Mouse (Mus musculus): ENCODE measurements around the gene Fcgr2b. TPM values are rescaled to one million over a fixed set of nuclear protein-coding genes. Genes with fewer than 3 reads are reported as not detected.

The Fcgr2b gene
- polyA plus RNA-seq, 1 experiment: not detected

GRCm38 (mm10) chr1:170932043-170932442 is 44.3 kb downstream of the Fcgr2b start:
- no peak overlapping the region for H3K27ac ChIP-seq (ENCODE audit: insufficient read depth, low read length)
- no peak overlapping the region for H3K9ac ChIP-seq (ENCODE audit: low read depth, poor library complexity, severe bottlenecking)
- H3K9me3 ChIP-seq (replicated peaks; ENCODE audit: control insufficient read depth, insufficient read depth, low read length, poor library complexity, severe bottlenecking): 0 out of 2 replicates have a peak, but pooled peaks cover 4% of the 10 kb centered on the region
- H3K27me3 ChIP-seq (ENCODE audit: control insufficient read depth, insufficient read depth, low read length, poor library complexity, severe bottlenecking): no peaks in the 10 kb centered on the region
- H3K36me3 ChIP-seq (ENCODE audit: control insufficient read depth, insufficient read depth, low read length, poor library complexity, severe bottlenecking): no peaks in the 10 kb centered on the region
- no peaks in the 10 kb centered on the region for H3K4me1 ChIP-seq (ENCODE audit: control insufficient read depth, insufficient read depth, low read length)
- no peak overlapping the region for H3K4me3 ChIP-seq (ENCODE audit: low read depth, low read length)
- TF ChIP-seq POLR2A (IDR thresholded peaks at IDR 0.05; ENCODE audit: insufficient read depth, low read length) (no peak), EP300 (IDR thresholded peaks at IDR 0.05; ENCODE audit: insufficient read depth, low read depth, low read length) (no peak), CTCF (IDR thresholded peaks at IDR 0.05; ENCODE audit: low read depth, low read length) (no peak)

GRCm38 (mm10) chr1:170929245-170929644 is 47.1 kb downstream of the Fcgr2b start:
- no peak overlapping the region for H3K4me3 ChIP-seq (ENCODE audit: low read depth, low read length)
- no peaks in the 10 kb centered on the region for H3K36me3 ChIP-seq (ENCODE audit: control insufficient read depth, insufficient read depth, low read length, poor library complexity, severe bottlenecking)
- no peaks in the 10 kb centered on the region for H3K9me3 ChIP-seq (replicated peaks; ENCODE audit: control insufficient read depth, insufficient read depth, low read length, poor library complexity, severe bottlenecking)
- H3K4me1 ChIP-seq (ENCODE audit: control insufficient read depth, insufficient read depth, low read length): no peaks in the 10 kb centered on the region
- no peaks in the 10 kb centered on the region for H3K27me3 ChIP-seq (ENCODE audit: control insufficient read depth, insufficient read depth, low read length, poor library complexity, severe bottlenecking)
- H3K9ac ChIP-seq (ENCODE audit: low read depth, poor library complexity, severe bottlenecking): no peak overlapping the region
- no peak overlapping the region for H3K27ac ChIP-seq (ENCODE audit: insufficient read depth, low read length)
- TF ChIP-seq EP300 (IDR thresholded peaks at IDR 0.05; ENCODE audit: insufficient read depth, low read depth, low read length) (no peak), CTCF (IDR thresholded peaks at IDR 0.05; ENCODE audit: low read depth, low read length) (no peak), POLR2A (IDR thresholded peaks at IDR 0.05; ENCODE audit: insufficient read depth, low read length) (no peak)

GRCm38 (mm10) chr1:170928467-170928866 is 47.9 kb downstream of the Fcgr2b start:
- H3K4me1 ChIP-seq (ENCODE audit: control insufficient read depth, insufficient read depth, low read length): no peaks in the 10 kb centered on the region
- H3K27me3 ChIP-seq (ENCODE audit: control insufficient read depth, insufficient read depth, low read length, poor library complexity, severe bottlenecking): no peaks in the 10 kb centered on the region
- no peaks in the 10 kb centered on the region for H3K36me3 ChIP-seq (ENCODE audit: control insufficient read depth, insufficient read depth, low read length, poor library complexity, severe bottlenecking)
- H3K27ac ChIP-seq (ENCODE audit: insufficient read depth, low read length): no peak overlapping the region
- TF ChIP-seq EP300 (IDR thresholded peaks at IDR 0.05; ENCODE audit: insufficient read depth, low read depth, low read length): no peak
- TF ChIP-seq CTCF (IDR thresholded peaks at IDR 0.05; ENCODE audit: low read depth, low read length): no peak
- no peak for TF ChIP-seq POLR2A (IDR thresholded peaks at IDR 0.05; ENCODE audit: insufficient read depth, low read length)
- H3K9me3 ChIP-seq (replicated peaks; ENCODE audit: control insufficient read depth, insufficient read depth, low read length, poor library complexity, severe bottlenecking): no peaks in the 10 kb centered on the region
- no peak overlapping the region for H3K9ac ChIP-seq (ENCODE audit: low read depth, poor library complexity, severe bottlenecking)
- H3K4me3 ChIP-seq (ENCODE audit: low read depth, low read length): no peak overlapping the region

GRCm38 (mm10) chr1:170927378-170927777 is 49.0 kb downstream of the Fcgr2b start, which contains the start of gene Fcrla:
TSS of gene Fcrla (minus strand) at chr1:170927583.
- Histone ChIP-seq H3K9me3 (replicated peaks; ENCODE audit: control insufficient read depth, insufficient read depth, low read length, poor library complexity, severe bottlenecking) (no peaks in the 10 kb centered on the region), H3K9ac (ENCODE audit: low read depth, poor library complexity, severe bottlenecking) (no peak within 1 kb of the TSS), H3K4me3 (ENCODE audit: low read depth, low read length) (no peak within 1 kb of the TSS), H3K27ac (ENCODE audit: insufficient read depth, low read length) (no peak within 1 kb of the TSS), H3K36me3 (ENCODE audit: control insufficient read depth, insufficient read depth, low read length, poor library complexity, severe bottlenecking) (no peaks in the 10 kb centered on the region), H3K4me1 (ENCODE audit: control insufficient read depth, insufficient read depth, low read length) (no peaks in the 10 kb centered on the region), H3K27me3 (ENCODE audit: control insufficient read depth, insufficient read depth, low read length, poor library complexity, severe bottlenecking) (no peaks in the 10 kb centered on the region)
- TF ChIP-seq CTCF (IDR thresholded peaks at IDR 0.05; ENCODE audit: low read depth, low read length) (no peak), POLR2A (IDR thresholded peaks at IDR 0.05; ENCODE audit: insufficient read depth, low read length) (no peak), EP300 (IDR thresholded peaks at IDR 0.05; ENCODE audit: insufficient read depth, low read depth, low read length) (no peak)

DNA sequence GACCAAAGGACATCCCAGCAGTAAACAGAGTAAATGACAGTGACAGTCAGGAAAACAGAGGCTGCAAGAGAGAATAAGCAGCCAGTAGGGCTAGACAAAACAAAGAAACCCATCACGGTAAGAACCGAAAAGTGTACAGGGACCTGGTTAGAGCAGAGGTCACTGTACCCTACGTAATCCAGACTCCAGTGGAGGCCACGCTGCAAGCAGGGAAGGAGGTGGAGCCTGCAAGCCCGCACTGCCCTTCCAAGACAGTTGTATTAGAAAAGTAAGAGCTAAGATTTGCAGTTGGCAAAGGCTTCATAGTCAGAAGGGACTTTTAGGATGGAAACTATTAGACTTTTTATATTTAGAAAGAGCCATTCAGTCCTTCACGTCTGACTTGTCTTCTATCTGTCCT is 49.4 kb downstream of the Fcgr2b start:
- Histone ChIP-seq H3K9me3 (replicated peaks; ENCODE audit: control insufficient read depth, insufficient read depth, low read length, poor library complexity, severe bottlenecking) (no peaks in the 10 kb centered on the region), H3K9ac (ENCODE audit: low read depth, poor library complexity, severe bottlenecking) (no peak overlapping the region), H3K36me3 (ENCODE audit: control insufficient read depth, insufficient read depth, low read length, poor library complexity, severe bottlenecking) (no peaks in the 10 kb centered on the region), H3K4me3 (ENCODE audit: low read depth, low read length) (no peak overlapping the region), H3K4me1 (ENCODE audit: control insufficient read depth, insufficient read depth, low read length) (no peaks in the 10 kb centered on the region), H3K27ac (ENCODE audit: insufficient read depth, low read length) (no peak overlapping the region), H3K27me3 (ENCODE audit: control insufficient read depth, insufficient read depth, low read length, poor library complexity, severe bottlenecking) (no peaks in the 10 kb centered on the region)
- TF ChIP-seq CTCF (IDR thresholded peaks at IDR 0.05; ENCODE audit: low read depth, low read length) (no peak), EP300 (IDR thresholded peaks at IDR 0.05; ENCODE audit: insufficient read depth, low read depth, low read length) (no peak), POLR2A (IDR thresholded peaks at IDR 0.05; ENCODE audit: insufficient read depth, low read length) (no peak)

DNA sequence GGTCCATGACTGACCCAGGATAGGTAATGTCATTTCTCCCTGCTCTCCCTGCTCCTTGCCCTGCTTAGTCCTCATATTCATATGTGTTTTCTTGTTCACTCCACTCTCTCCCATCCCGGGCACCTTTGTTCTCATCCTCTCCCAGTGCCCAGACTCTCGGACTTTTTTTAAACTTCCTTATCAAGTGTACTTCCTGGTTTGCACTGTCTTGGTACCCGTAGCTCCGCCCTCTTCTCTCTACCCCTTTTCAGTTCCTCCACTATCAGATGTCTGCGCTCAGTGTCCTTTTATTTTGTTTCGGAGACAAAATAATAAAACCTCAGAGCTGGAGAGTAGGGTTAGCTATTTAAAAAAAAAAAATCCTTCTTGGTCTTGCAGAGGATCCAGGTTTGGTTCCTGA is 51.9 kb downstream of the Fcgr2b start:
- Histone ChIP-seq H3K4me3 (ENCODE audit: low read depth, low read length) (no peak overlapping the region), H3K9ac (ENCODE audit: low read depth, poor library complexity, severe bottlenecking) (no peak overlapping the region), H3K36me3 (ENCODE audit: control insufficient read depth, insufficient read depth, low read length, poor library complexity, severe bottlenecking) (no peaks in the 10 kb centered on the region), H3K27ac (ENCODE audit: insufficient read depth, low read length) (no peak overlapping the region), H3K4me1 (ENCODE audit: control insufficient read depth, insufficient read depth, low read length) (no peaks in the 10 kb centered on the region), H3K9me3 (replicated peaks; ENCODE audit: control insufficient read depth, insufficient read depth, low read length, poor library complexity, severe bottlenecking) (no peaks in the 10 kb centered on the region), H3K27me3 (ENCODE audit: control insufficient read depth, insufficient read depth, low read length, poor library complexity, severe bottlenecking) (no peaks in the 10 kb centered on the region)
- TF ChIP-seq EP300 (IDR thresholded peaks at IDR 0.05; ENCODE audit: insufficient read depth, low read depth, low read length) (no peak), POLR2A (IDR thresholded peaks at IDR 0.05; ENCODE audit: insufficient read depth, low read length) (no peak), CTCF (IDR thresholded peaks at IDR 0.05; ENCODE audit: low read depth, low read length) (no peak)
